Mouse (Mus musculus): ENCODE results near the gene Arhgef2. TPM values are rescaled to one million over a fixed set of nuclear protein-coding genes. Genes with fewer than 3 reads are reported as not detected.

Gene Arhgef2
- total RNA-seq, 4 experiments from 2014 or later, result 210 to 272 (median 257) TPM

DNA sequence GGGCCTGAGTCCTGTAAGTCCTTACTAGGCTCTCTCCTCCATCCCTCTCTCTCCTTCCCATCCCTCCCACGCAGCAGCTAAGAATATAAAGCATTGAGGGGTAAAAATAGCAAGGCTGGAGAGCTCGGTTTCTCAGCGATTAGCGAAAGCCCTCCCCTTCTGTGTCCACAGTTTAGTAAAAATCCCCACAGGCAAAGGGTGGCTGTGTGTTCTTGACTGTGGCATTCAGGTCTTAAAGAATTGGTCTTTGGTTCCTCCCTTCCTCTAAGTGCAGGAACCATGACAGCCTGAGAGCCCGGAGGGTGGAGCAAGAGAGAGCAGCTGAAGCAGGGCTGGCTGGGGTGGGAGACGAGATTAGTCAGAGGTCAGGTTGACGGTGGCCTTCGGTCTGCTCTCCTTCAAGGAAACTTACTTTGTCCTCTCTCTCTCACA lies 30.8 kb downstream of the Arhgef2 start:
- no peak for DNase-seq (ENCODE audit: low spot score in 2 of 2)

DNA sequence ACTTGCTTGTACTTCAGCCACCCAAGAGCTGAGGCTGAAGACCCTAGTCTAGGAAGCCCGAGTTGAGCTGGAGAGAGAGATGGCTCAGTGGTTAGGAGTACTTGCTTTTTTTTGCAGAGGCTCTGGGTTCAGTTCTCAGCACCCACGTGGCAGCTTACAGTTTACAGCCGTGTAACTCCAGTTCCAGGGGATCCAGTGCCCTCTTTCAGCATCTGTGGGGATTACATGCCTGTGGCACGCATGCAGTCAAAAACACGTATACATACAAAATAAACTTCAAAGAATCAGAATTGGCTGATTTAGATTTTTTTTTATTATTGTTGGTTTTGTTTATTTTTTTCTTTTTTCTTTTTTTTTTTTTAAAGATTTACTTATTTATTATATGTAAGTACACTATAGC lies 31.4 kb downstream of the Arhgef2 start:
- no peak for DNase-seq (ENCODE audit: low spot score in 2 of 2)

DNA sequence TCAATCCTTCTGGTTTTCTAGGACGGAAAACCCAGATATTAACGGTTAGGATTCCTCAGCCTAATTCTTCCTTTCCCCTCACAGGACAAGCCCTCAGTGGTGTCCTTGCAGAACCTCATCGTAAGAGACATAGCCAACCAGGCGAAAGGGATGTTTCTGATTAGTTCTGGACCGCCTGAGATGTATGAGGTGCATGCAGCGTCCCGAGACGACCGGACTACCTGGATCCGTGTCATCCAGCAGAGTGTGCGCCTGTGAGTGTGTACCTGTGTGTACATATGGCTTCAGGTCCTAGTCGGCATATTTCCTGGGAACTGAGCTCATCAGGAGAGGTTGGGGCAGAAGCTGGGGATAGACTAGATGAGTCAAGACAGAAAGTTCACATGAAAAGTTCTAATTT lies 33.5 kb downstream of the Arhgef2 start:
- no peak for DNase-seq (ENCODE audit: low spot score in 2 of 2)

DNA sequence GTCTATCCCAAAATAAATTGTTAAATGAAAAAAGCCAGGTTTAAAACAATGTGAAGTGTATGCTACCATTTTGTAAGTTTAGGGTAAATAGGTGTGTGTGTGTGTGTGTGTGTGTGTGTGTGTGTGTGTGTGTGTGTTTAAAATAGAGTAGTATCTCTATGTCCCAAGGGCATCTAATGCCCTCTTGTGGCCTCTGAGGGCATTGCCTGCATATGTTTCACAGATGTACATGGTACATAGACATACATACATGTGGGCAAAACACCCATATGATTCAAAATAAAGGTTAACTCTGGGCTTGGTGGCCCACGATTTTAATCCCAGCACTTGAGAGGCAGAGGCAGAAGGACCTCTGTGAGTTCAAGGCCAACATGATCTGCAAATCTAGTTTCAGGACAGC lies 34.9 kb downstream of the Arhgef2 start:
- DNase-seq (ENCODE audit: low spot score in 2 of 2), result peak in 1 of 2 experiments; percentile 71

DNA sequence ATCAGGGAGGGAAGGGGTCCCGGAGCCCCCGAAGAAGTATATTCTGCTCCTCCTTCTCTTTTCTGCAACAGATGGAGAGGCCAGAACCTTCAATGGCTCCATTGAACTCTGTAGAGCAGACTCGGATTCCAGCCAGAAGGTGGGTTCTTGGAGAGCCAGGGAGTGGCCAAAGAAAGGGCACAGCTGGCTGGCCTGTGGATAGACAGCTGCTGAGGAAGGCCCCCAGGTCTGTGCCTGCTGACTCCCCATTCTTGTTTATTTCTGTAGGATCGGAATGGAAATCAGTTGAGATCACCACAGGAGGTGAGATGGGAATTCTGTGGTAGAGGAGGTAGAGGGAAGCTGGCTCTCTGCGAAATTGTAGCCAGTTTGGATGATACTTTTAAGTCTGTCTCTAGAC lies 37.3 kb downstream of the Arhgef2 start:
- no peak for DNase-seq (ENCODE audit: low spot score in 2 of 2)

DNA sequence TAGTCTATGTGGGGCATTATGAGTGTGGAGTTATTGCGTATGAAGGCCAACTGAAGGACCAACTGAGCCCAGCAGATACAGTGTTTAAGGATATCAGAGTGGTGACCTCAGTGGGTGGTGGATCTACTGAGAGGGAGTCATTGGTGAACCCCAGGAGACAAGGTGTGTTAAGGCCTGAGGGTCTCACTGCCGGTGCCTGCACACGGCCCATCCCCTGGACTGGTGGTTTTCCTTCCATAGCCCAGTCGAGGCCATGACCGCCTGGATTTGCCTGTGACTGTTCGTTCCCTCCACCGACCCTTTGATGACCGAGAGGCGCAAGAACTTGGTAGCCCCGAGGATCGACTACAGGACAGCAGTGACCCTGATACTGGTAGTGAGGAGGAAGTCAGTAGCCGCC lies 40.2 kb downstream of the Arhgef2 start:
- DNase-seq (ENCODE audit: low spot score in 2 of 2), result peak in 1 of 2 experiments; percentile 10

DNA sequence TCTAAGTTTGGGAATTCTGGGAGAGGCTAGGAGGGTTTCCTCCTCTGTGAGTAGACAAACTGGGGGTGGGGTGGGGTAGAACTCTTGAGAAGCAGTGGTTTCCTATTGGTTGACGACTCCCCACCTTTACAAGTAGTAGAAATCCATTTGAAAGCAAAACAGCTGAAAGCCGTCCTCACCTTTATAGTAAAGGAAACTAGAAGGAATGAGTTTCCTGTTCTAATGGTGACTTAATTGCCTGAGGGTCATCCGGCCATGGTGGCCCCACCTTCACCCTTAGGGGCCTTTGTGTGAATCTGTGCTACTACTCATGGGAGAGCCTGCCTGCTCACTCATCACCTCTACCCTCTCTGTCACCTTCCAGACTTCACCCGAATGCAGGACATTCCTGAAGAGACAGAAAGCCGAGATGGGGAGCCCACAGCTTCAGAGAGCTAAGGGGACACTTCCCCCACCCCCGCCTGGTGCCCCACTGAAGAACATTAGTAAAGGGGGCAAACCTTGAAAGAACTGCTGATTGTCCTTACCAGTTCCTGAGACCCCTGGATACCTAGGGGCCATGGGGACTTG lies 40.7 kb downstream of the Arhgef2 start:
- DNase-seq (ENCODE audit: low spot score in 2 of 2), result no peak

DNA sequence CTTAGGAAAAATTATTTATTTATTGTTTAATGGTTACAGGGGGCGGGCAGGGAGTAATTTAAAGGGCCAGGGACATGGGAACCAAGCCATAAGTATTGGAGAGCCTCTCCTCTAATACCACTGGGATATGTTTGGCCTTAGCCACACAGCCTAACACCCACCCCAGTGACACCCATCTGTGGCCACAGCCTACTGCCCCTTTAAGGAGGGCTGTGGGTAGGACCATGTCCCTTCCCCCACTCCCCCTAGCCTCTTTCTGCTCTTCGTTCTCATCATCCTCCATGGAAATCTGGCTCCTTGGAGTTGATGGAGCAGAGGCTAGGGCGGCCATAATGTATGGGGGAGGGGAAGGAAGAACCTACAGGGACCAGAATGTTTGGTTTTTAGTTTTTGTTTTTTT lies 41.3 kb downstream of the Arhgef2 start:
- DNase-seq (ENCODE audit: low spot score in 2 of 2), result peak in 1 of 2 experiments; percentile 3

DNA sequence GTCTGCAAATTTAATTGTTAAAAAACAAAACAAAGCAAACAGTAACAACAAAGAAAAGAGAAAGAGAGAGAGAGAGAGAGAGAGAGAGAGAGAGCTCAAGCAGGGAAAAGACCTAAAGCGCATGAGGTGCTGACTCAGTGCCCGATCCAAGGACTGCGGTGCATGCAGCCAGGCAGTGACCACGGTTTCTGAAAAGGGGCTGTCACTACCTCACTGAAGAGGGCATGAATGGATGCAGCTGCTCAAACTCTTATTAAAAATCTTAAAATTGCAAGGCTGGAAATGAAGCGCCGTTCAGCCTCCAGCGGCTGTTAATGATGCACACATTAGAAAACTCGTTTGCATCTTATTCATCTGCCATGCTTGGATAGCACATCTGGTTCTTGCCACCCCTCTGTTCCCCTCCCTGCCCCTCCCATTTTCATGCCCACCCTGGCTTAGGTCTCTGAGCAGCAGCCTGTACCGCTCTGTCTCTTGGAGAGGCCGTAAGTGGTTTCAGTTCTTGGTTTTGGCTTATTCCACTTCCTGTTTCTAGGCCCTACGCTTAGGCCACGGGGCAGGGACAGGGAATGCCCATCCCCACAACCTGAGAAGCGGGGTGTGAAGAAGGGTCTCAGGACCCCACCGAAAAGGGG lies 42.1 kb downstream of the Arhgef2 start:
- DNase-seq (ENCODE audit: low spot score in 2 of 2), result peak in 1 of 2 experiments; percentile 3

DNA sequence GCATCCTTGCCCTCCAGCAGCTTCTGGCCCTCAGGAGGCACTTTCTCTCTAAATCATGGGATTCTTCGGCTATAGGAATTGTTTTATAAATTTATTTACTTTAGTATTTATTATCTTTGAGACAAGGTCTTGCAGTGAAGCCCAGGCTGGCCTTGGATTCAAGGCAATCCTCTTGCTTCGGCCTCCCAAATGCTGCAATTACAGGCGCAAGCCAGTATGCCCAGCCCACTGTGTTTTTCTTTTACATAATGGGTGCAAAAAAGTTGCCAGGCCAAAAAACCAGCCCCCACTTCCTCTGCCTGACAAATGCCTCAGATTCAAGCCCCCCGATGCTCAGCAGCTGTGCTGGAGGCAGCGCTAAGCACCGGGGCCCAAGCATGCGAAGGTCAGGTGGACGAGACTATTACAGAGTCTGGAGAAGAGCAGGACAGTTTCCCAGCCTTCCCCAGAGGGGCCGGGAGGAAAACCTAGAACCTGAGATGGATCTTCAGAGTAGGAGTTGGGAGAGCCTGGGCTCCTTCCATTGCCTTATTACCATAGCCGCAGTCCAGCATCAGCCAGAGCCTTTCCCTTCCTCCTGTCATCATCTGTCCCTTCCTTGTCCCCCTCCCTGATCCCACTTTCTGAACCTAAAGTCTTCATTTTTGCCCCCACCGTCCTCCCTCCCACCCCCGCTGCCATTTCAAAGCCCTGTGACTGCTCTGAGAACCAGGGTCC lies 42.8 kb downstream of the Arhgef2 start:
- peak in 1 of 2 experiments; percentile 5 for DNase-seq (ENCODE audit: low spot score in 2 of 2)

DNA sequence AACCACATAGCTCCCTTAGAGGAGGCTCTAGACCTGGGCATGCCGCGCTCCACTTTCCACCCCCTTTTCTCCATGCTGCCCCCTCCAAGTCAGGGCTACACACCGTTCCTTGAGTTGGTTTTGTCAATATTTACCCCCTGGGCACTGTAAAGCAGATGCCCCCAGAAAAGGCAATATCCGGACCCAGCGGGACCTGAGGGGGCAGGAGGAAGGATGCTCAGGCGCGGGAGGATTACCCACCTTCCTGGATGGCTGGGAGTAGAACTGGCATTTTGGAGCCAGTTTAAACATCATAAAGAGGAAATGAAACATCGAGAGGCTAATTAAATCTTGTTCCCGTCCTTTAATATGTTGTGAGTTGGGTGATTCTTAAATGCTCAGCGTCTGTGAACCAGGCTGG lies 43.4 kb downstream of the Arhgef2 start:
- peak in 1 of 2 experiments; percentile 3 for DNase-seq (ENCODE audit: low spot score in 2 of 2)

DNA sequence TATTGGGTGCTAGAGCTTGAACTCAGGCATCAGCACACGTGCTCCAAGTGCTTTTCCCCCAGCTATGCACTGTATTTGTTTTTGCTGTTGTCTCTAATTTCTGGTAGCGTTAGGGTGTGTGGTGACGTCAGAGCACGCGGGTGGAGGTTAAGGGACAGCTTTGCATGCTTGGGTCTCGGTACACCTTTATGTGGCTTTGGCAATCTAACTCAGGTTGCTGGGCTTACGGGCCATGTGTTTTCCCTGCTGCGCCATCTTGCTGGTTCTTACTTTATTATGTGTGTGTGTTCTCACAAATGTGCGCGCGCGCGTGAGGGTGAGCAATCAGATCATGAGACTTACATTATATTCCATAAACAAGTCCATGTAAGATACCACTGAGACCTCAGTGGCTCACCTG lies 44.2 kb downstream of the Arhgef2 start:
- no peak for DNase-seq (ENCODE audit: low spot score in 2 of 2)

DNA sequence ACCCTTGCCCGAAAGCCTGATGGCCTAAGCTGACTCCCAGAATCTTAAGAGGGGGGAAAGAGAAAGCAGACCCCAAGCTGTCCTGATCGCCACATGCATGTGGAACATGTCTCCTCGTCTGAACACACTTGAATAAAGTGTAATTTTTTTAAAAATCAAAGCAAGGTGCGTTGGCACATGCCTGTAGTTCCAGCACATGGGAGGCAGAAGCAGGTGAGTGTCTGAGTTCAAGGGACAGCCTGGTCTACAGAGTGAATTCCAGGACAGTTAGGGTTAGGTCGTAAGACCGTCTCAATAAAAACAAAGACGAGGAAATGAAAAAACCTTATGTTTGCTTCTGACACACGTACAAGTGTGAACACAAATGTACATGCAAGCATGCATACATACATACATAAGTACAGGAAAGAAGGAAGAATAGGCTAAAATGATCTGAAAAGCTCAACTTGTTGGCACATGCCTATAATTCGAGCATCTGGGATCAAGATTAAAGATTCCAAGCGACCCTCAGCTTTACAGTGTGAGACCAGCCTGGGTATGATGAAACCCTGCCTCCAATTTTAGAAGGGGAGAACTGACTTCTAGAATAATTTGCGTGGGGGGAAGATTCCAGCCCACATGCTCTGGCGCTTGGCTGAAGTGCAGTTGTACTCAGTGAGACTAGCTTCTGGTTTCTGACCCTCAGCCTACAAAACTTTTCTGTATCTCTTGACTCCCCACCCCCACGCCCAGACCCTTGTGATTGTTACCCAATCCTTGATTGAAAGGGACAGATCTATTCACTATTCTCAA lies 45.1 kb downstream of the Arhgef2 start:
- DNase-seq (ENCODE audit: low spot score in 2 of 2), result no peak

DNA sequence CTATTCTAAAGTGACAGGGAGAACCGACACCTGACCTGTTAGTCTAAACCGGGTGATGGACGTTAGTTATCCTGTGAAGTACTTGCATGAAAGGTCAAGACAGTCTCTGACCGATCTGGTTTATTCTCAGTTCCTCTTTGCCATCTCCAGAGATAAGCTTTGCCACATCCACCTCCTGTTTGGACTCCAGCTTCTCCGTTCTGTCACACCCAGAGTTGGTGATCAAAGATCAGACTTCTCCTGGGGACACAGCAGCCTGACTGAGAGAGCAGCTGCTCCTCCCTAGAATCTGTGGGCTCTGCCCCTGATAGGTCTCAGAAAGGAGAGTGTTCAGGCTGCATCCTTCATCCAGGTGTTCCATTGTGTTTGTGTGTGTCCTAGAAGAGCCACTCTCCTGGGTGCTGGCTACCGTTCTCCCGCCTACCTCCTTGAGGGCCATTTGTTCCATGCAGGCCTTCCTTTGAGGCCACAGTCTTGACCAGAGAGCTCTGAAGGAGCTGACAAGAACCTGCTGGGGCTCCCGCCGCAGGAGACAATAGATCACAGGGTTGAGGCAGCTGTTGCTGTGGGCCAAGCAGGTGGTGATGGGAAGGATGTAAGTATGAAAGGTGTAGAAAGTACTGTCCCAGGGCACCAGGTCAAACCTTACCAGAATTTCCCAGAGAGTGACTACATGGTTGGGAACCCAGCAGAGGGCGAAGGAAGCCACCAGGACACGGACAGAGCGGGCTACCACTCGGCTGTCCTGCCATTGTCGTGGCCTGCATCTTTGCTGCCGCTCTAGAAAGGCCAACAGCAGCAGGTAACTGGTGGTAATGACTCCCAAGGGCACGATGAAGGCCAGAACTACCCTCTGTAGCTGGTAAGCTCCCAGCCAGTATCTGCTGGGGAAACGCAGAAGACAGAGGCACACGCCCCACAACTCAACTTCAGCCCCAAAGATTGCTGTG lies 46.2 kb downstream of the Arhgef2 start:
- DNase-seq (ENCODE audit: low spot score in 2 of 2), result no peak

DNA sequence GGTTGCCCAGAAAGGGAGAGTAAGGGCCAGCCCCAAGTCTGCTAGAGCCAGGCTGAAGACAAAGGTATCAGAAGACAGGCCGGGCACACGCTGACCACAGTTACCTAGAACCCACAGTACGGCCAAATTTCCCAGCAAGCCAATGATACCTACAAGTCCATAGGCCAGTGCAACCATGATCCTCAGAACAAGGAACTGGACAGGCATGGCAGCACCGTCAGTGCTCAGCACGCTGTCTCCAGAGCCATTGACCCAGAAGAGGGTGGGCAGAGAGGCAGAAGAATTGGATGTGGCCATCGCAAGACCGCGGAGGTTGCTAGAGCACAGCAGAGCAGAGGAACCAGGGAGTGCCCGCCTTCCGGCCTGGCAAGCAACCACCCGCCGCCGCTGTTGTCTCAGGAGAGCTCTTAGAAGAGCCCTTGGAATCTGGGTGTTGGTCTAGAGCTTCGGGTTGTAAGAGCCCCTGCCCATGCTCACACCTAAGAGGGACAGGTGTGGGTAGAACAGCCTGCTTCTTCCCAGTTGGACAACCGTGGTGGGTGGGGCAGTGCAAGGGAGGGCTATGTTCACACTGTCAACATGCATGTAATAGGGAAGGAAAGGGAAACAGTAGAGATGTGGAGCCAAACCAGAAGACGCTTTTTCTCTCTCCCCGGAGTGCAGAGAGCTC lies 47.2 kb downstream of the Arhgef2 start, which contains the start of gene Rxfp4:
Rxfp4 (minus strand) TSS at position 297 of the 670 bp plus-strand sequence.
- DNase-seq (ENCODE audit: low spot score in 2 of 2), result no peak

DNA sequence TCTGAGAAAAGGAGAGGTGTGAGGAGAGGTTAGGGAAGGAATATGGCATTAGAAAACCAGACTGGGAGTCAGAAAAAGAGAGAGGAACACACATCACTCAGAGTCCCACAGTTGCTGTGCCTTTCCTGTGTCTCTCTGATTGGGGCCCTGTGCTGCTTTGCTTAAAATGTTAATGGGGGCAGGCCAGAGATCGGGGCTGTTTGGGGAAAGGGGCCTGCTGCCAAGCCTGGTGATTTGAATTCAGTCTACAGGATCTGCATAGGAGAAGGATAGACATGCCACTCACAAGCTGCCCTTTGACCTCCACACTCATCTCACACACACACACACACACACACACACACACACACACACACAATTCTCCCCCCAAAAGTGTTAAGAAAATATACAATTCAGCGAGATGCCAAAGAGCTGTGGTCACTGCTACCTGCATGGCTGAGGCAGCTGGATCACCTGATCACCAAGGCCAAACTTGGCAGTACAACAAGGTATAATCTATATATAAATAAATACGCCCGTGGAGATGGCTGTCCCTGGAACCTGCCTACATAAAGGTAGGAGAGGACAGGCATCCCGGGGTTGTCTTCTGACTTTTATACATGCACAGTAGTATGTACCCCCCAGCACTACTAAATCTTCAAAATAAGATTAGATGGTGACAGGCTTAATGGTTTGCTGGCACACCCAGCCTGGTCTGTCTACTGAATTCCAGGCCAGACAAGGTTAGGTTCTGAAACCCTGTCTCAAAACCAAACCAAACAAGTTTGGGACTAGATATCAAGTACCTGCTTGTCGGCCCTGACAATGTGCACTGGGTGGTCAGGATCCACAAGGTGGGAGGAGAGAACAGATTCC lies 48.0 kb downstream of the Arhgef2 start:
- no peak for DNase-seq (ENCODE audit: low spot score in 2 of 2)

DNA sequence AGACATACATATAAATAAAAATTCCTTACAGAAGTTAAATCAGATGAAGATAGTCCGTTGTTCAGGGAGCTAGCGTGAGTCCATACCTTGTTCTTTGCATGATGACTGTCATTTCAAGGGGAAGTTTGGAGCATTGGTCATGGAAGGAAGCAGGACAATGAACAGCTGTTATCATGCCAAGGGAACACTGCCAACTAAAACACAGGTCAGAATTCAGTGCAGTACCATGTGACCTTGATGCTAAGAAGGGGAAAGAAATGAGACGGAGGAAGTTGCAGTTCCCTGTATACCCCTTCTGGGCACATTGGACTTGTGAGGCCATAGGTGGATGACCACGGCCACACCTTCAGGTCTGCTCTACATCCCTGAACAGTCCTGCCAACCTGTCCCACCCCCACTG lies 48.9 kb downstream of the Arhgef2 start:
- DNase-seq (ENCODE audit: low spot score in 2 of 2), result no peak

DNA sequence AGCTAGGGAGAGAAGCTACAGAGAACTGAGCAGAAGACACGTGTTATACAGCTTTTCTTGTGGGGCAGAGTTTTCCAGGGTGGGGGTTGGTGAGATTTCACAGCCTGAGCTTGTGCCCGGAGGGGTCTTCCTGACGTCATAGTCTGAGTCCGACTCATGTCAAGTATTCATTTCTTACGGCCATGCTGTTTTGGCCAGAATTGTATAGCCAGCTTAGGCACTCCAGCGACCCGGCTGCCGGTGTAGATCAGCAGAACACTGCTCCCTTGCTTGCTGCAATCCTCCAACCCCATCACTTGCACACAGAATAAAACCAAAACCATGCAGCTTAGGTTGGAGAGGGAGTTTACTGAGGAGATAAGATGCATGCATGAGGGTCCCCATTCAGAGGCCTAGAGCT lies 49.9 kb downstream of the Arhgef2 start:
- DNase-seq (ENCODE audit: low spot score in 2 of 2), result no peak

DNA sequence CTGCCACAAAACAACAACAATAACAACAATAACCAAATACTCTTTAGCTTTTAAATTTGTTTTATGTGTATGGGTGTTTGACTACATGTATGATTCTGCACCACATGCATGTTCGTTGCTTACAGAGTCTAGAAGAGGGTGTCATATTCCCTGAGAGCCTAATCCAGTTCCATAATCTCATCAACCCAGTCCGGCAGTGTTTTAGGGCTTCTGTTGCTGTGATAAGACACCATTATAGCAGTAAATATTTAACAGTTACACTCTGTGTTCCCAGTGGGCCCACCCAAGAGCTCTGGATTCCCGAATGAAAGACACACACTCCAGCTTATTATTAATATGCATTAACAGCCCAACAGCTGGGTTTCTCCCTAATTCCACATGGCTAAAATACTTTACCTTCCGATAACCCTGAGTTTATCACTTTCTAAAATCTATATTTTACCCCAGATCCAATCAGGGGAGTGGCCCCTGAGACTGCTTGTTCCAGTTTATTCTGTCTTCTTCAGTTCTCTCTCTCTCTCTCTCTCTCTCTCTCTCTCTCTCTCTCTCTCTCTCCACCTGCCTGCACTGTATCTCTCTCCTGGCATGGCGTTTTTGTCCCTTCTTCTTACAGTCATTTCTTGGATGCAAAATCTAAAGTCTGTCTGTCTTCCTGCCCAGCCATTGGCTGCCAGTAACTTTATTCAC lies 52.8 kb downstream of the Arhgef2 start:
- DNase-seq (ENCODE audit: low spot score in 2 of 2), result no peak

All from layer of hippocampus, adult 8-10 months (tissue).